11 mouse cellular contexts compared by ENCODE assay signal in the genomic region with DNA sequence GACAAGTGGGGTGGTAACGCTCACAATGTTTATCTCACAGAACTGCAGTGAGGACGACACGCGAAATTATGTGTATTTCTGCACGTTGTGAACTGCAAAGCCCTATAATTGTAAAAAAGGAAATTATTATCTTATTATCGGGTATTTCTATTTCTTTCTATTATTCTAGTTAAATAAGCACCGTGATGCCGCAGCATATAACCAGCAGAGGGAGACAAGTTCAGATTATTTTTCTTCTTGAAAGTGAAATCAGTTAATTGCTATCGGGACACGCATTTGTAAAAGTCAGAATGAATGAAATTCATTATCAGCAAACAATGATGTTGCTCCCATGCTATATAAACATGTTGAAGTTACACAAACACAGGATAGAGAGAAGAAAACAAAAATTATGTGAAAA.
A peak's percentile ranks its signal among the peaks of the same experiment; 100 is the strongest.
DNase-seq lines count a peak whose midpoint lies in the region; ATAC-seq lines count a peak whose summit lies in the region.
"Had no signal": no experiment of that assay in that cellular context is flagged by ENCODE, and none has a peak within 500 bp of the region (broad histone marks: within the 10 kb centered on the region; RNA-seq: fewer than 3 reads in every experiment).

No protein-coding gene starts in this region.

- no peaks in the 10 kb centered on the region for H3K4me1 ChIP-seq in heart, embryonic 16.5 days (ENCODE audit: control insufficient read depth, insufficient read depth, low read length)
- H3K4me1 ChIP-seq: kidney, embryonic 15.5 days had no signal

- intact Hi-C loops in heart, postnatal 25 days (cut with DNase I): loop anchor here (5.0 kb wide), 1 partner anchor 313 kb away; no protein-coding TSS in a partner anchor
- intact Hi-C loops in left cerebral cortex, postnatal 4 days (cut with DNase I): no loop called here

- H3K4me3 ChIP-seq in heart, embryonic 16.5 days (ENCODE audit: low read length): no peak overlapping the region
- H3K4me3 ChIP-seq: kidney, embryonic 15.5 days had no signal

- peak; percentile 51 to 56 for DNase-seq in cerebellum, adult 18-20 months
- no peak for DNase-seq in cerebellum, adult 11-12 months
- no peak for DNase-seq in heart, postnatal 25 days (ENCODE audit: low spot score)
- DNase-seq in left cerebral cortex, postnatal 4 days: peak; percentile 10
- DNase-seq in left cerebral cortex, adult 11 months (ENCODE audit: low spot score): no peak
- peak; percentile 36 to 62 for DNase-seq in cerebellum, postnatal 36 days
- DNase-seq in urinary bladder, postnatal 14 days (ENCODE audit: low spot score): no peak
- DNase-seq: thymus, postnatal 14 days had no signal

- peak overlapping the region; percentile 28; the same call in 1 of the 2 replicates for H3K4me2 ChIP-seq in heart, embryonic 16.5 days (ENCODE audit: low read depth, low read length)
- H3K4me2 ChIP-seq: kidney, embryonic 15.5 days had no signal

- no peak overlapping the region for H3K27ac ChIP-seq in heart, embryonic 16.5 days (ENCODE audit: low read length)
- H3K27ac ChIP-seq: kidney, embryonic 15.5 days had no signal

- H3K27me3 ChIP-seq in heart, embryonic 16.5 days (ENCODE audit: control insufficient read depth, insufficient read depth, low read length): no peaks in the 10 kb centered on the region
- H3K27me3 ChIP-seq: kidney, embryonic 15.5 days had no signal

- no peak overlapping the region for H3K9ac ChIP-seq in heart, embryonic 16.5 days (ENCODE audit: low read length)
- H3K9ac ChIP-seq: kidney, embryonic 15.5 days had no signal

- 54% methylated on average over 10 of the region's 10 CpGs for WGBS in heart, embryonic 16.5 days

- H3K36me3 ChIP-seq in heart, embryonic 16.5 days (ENCODE audit: control insufficient read depth, insufficient read depth): no peaks in the 10 kb centered on the region
- H3K36me3 ChIP-seq: kidney, embryonic 15.5 days had no signal

- H3K9me3 ChIP-seq in heart, embryonic 16.5 days (replicated peaks; ENCODE audit: control insufficient read depth, low read length): no peaks in the 10 kb centered on the region
- H3K9me3 ChIP-seq: kidney, embryonic 15.5 days had no signal

- ATAC-seq in heart, embryonic 16.5 days (replicated peaks; ENCODE audit: extremely low read depth, insufficient read depth, low FRiP score): no peak
- ATAC-seq: midbrain, embryonic 16.5 days had no signal

Comparison
In these comparisons a context has a peak if more than half of its experiments do, and no peak if none do; other contexts are left out.
1. DNase-seq: peak in cerebellum, adult 18-20 months (2 of 2), left cerebral cortex, postnatal 4 days (single experiment) and cerebellum, postnatal 36 days (2 of 2); none in cerebellum, adult 11-12 months (single experiment), heart, postnatal 25 days (single experiment), left cerebral cortex, adult 11 months (single experiment) and urinary bladder, postnatal 14 days (single experiment).